Mouse (Mus musculus): ENCODE measurements around the gene Gm20767.
"Not testable (repeated sequence)": the region's sequence is repeated elsewhere in the genome, so short reads cannot be mapped to it uniquely, and the experiment has no call there.

DNA sequence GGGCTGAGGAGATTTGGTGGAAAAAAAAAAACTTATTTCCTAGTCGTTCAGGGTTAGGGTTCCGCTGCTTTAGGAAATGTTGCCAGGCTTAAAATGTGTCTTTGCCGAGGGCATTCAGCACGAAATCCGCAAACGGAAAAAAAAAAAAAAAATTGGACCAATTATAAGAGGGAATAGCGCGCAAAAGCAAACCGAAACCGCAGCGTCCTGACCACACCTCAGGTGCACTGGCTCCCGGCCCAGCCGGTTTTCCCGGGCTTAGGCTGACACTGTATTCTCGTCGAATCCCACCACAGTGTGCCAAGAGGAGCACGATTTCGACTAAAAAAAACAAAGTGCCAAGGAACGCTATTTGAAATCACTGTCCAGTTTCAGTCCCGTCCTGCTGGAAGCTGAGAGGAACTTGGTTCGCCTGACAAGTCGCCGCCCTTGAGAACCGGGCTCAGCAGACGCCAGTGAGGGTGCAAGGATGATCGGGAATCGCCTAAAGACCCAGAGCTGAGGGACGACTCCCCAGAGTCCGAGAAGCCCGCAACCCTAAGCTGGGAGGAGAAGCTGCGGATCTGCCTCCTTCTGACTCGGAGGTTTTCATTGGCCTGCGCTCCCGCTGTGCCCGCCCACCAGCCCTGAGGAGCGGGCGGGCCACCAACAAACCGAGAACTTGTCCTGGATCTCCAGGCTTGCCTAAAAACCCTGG lies 43.7 kb upstream of the Gm20767 start:
- TF ChIP-seq GATA1, TAL1 (IDR thresholded peaks at IDR 0.05; ENCODE audit: low read length): not testable (repeated sequence)

Data from erythroblast, embryonic 14.5 days (primary cell).